Mouse (Mus musculus): ENCODE data around the gene Angel2. TPM values are rescaled to one million over a fixed set of nuclear protein-coding genes. Genes with fewer than 3 reads are reported as not detected.

The Angel2 gene
- polyA plus RNA-seq, 1 experiment: 14.2 TPM

DNA sequence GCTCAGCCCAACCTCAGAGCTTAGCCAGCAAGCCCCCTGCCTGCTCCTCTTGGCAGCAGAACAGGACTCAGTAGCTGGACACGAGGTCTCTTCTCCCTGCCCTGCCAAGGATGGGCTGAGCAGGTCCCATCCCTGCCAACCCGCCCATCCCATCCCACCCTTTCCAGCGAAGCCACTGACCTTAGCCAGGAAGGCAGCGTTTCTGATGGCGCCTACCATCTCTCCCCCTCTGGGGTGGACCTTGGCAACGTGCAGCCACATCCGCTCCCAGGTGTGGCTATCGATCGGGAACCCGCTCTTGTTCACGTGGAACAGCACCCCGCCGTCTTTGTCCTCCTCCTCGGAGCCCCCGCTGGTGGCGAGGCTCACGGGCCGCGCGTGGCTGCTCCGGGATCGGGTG is 53.1 kb downstream of the Angel2 start:
- no peak for TF ChIP-seq MYOD1 (IDR thresholded peaks at IDR 0.05; ENCODE audit: control insufficient read depth, insufficient read length, low read depth)
- no peak for TF ChIP-seq USF1 (IDR thresholded peaks at IDR 0.05; ENCODE audit: low read depth)
- no peak for TF ChIP-seq CTCF (IDR thresholded peaks at IDR 0.05; ENCODE audit: control insufficient read depth, insufficient read depth, insufficient read length)
- TF ChIP-seq FOSL1 (IDR thresholded peaks at IDR 0.05; ENCODE audit: insufficient read depth, low read length, poor library complexity, severe bottlenecking): no peak
- TF ChIP-seq CEBPB (IDR thresholded peaks at IDR 0.05; ENCODE audit: low read depth): no peak
- no peak for TF ChIP-seq MYOG (IDR thresholded peaks at IDR 0.05; ENCODE audit: control insufficient read depth, extremely low read depth, insufficient read length)
- TF ChIP-seq MAX (IDR thresholded peaks at IDR 0.05): no peak
- no peaks in the 10 kb centered on the region for H3K27me3 ChIP-seq (ENCODE audit: control insufficient read depth, insufficient read depth, insufficient read length)

DNA sequence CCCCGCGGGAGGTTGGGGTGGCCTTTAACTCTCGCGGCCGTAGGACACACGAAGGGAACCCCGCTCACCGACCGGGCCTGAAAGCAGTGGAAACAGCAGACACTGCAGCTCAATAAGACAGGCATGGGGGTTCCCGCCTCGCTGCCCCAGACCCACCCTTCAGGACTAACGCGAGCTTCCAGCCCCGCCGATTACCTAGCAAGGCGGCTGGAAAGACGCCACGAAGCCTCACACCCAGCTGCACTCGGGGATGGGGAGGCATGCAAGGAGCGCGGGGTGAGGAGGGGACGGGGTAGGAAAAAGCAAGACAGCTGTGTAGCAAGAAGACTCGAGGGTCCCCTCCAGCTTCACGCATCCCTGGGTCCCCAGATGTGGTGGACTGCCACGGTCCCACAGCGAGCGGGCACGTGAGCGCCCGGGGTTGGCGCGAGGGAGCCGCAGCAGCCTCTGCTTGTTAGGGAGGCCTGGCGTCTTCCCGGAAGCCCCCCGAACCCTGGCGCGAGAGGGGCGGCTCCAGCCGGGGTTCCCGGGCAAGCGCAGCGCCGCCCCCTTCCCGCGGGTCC is 53.7 kb downstream of the Angel2 start:
- Histone ChIP-seq H3K27me3 (ENCODE audit: control insufficient read depth, insufficient read depth, insufficient read length) (no peaks in the 10 kb centered on the region), H3K36me3 (ENCODE audit: control insufficient read depth, insufficient read depth) (peaks cover 8% of the 10 kb centered on the region), H3K79me2 (ENCODE audit: control insufficient read depth, insufficient read depth) (peaks cover 50% of the 10 kb centered on the region), H3K79me3 (ENCODE audit: low read depth) (peaks cover 9% of the 10 kb centered on the region), H3K4me3 (ENCODE audit: insufficient read depth, poor library complexity, severe bottlenecking) (peak overlapping the region; percentile 63), H3ac (ENCODE audit: control insufficient read depth, insufficient read length, low read depth) (peak overlapping the region; percentile 95)
- TF ChIP-seq MYOD1 (IDR thresholded peaks at IDR 0.05; ENCODE audit: control insufficient read depth, insufficient read length, low read depth): no peak
- TF ChIP-seq CEBPB (IDR thresholded peaks at IDR 0.05; ENCODE audit: low read depth): no peak
- TF ChIP-seq CTCF (IDR thresholded peaks at IDR 0.05; ENCODE audit: control insufficient read depth, insufficient read depth, insufficient read length): no peak
- no peak for TF ChIP-seq MAX (IDR thresholded peaks at IDR 0.05)
- no peak for TF ChIP-seq FOSL1 (IDR thresholded peaks at IDR 0.05; ENCODE audit: insufficient read depth, low read length, poor library complexity, severe bottlenecking)
- TF ChIP-seq MYOG (IDR thresholded peaks at IDR 0.05; ENCODE audit: control insufficient read depth, extremely low read depth, insufficient read length): no peak
- no peak for TF ChIP-seq USF1 (IDR thresholded peaks at IDR 0.05; ENCODE audit: low read depth)

More for the DNA sequence above, 53.1 kb downstream of the Angel2 start:
- peaks cover 9% of the 10 kb centered on the region for H3K79me3 ChIP-seq (ENCODE audit: low read depth)
- peaks cover 50% of the 10 kb centered on the region for H3K79me2 ChIP-seq (ENCODE audit: control insufficient read depth, insufficient read depth)
- H3K4me3 ChIP-seq (ENCODE audit: insufficient read depth, poor library complexity, severe bottlenecking): peak overlapping the region; percentile 63
- peak overlapping the region; percentile 95 for H3ac ChIP-seq (ENCODE audit: control insufficient read depth, insufficient read length, low read depth)
- H3K36me3 ChIP-seq (ENCODE audit: control insufficient read depth, insufficient read depth): peaks cover 14% of the 10 kb centered on the region

DNA sequence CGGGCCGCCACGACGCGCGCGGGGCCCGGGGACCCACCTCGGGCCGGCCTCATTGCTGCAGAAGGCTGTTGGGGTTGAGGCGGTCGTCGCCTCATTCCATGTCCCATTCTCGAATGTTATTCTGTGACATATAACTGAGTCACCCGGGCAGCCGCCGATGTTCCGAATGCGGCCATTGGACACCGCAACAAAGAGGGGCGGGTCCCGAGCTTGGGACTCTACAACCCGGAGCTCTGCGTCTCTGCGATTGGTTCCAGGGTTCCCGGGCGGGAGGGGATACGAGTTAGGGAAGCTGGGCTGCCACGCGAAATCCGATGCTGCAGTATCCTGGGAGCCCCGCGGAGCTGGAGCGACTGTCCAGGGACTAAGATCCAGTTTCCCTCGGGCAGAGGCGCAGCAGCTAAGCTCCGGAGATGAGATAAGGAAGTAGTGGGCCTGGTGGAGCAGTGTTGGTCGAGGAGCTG is 54.2 kb downstream of the Angel2 start, which contains the start of gene Vash2:
Gene Vash2, minus strand, starts transcription at position 197 of the 464 bp plus-strand sequence.
- peaks cover 5% of the 10 kb centered on the region for H3K36me3 ChIP-seq (ENCODE audit: control insufficient read depth, insufficient read depth)
- H3ac ChIP-seq (ENCODE audit: control insufficient read depth, insufficient read length, low read depth): peak within 1 kb of the TSS; percentile 95
- H3K79me2 ChIP-seq (ENCODE audit: control insufficient read depth, insufficient read depth): peaks cover 45% of the 10 kb centered on the region
- H3K4me3 ChIP-seq (ENCODE audit: insufficient read depth, poor library complexity, severe bottlenecking): peak within 1 kb of the TSS; percentile 63
- H3K79me3 ChIP-seq (ENCODE audit: low read depth): peaks cover 9% of the 10 kb centered on the region
- no peaks in the 10 kb centered on the region for H3K27me3 ChIP-seq (ENCODE audit: control insufficient read depth, insufficient read depth, insufficient read length)
- TF ChIP-seq CTCF (IDR thresholded peaks at IDR 0.05; ENCODE audit: control insufficient read depth, insufficient read depth, insufficient read length): no peak
- TF ChIP-seq MAX (IDR thresholded peaks at IDR 0.05): peak; percentile 50
- TF ChIP-seq FOSL1 (IDR thresholded peaks at IDR 0.05; ENCODE audit: insufficient read depth, low read length, poor library complexity, severe bottlenecking): peak; percentile 20

DNA sequence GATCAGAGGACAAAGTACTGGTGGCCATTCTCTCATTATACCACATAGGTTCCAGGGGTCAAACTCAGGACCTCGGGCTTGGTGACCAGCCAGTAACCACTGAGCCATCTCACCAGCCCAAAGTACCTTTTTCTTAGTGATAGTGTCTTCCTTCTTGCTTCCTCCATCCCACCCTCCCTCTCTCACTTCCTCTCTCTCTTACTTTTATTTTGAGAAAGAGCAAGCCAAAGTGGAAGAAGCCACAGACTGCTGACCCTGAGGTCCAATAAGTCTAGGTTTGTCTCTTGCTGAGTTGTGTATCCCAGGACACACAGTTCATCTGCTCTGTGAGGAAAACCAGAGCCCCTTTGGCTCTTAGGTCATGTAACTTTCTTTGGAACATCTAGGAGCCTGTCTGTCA is 55.6 kb downstream of the Angel2 start:
- H3K4me3 ChIP-seq (ENCODE audit: insufficient read depth, poor library complexity, severe bottlenecking): no peak overlapping the region
- no peak overlapping the region for H3ac ChIP-seq (ENCODE audit: control insufficient read depth, insufficient read length, low read depth)
- H3K27me3 ChIP-seq (ENCODE audit: control insufficient read depth, insufficient read depth, insufficient read length): no peaks in the 10 kb centered on the region
- TF ChIP-seq MYOD1 (IDR thresholded peaks at IDR 0.05; ENCODE audit: control insufficient read depth, insufficient read length, low read depth): no peak
- TF ChIP-seq MYOG (IDR thresholded peaks at IDR 0.05; ENCODE audit: control insufficient read depth, extremely low read depth, insufficient read length): no peak
- no peak for TF ChIP-seq USF1 (IDR thresholded peaks at IDR 0.05; ENCODE audit: low read depth)
- TF ChIP-seq CEBPB (IDR thresholded peaks at IDR 0.05; ENCODE audit: low read depth): no peak
- no peak for TF ChIP-seq CTCF (IDR thresholded peaks at IDR 0.05; ENCODE audit: control insufficient read depth, insufficient read depth, insufficient read length)
- TF ChIP-seq FOSL1 (IDR thresholded peaks at IDR 0.05; ENCODE audit: insufficient read depth, low read length, poor library complexity, severe bottlenecking): no peak
- TF ChIP-seq MAX (IDR thresholded peaks at IDR 0.05): no peak
- H3K79me2 ChIP-seq (ENCODE audit: control insufficient read depth, insufficient read depth): peaks cover 32% of the 10 kb centered on the region
- H3K36me3 ChIP-seq (ENCODE audit: control insufficient read depth, insufficient read depth): no peaks in the 10 kb centered on the region
- peaks cover 9% of the 10 kb centered on the region for H3K79me3 ChIP-seq (ENCODE audit: low read depth)

DNA sequence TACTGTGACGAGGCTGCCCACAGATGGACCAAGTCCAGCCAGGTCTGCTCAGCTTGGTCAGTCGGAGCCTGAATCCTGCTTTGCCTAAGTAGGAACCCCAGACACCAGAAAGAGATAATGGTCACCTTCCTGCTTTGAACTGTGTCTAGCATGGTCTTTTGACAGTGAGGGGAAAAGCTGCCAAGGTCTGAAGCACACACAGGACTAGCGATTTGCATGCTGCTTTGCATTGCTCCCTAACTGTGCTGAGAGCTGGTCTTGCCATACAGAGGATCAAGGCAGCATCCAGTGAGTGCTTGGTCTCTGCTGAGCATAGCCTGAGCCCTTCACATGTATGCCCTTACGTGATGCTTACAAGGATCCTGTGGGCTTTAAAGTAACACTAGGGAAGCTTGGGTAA is 56.5 kb downstream of the Angel2 start:
- H3K36me3 ChIP-seq (ENCODE audit: control insufficient read depth, insufficient read depth): no peaks in the 10 kb centered on the region
- no peak overlapping the region for H3K4me3 ChIP-seq (ENCODE audit: insufficient read depth, poor library complexity, severe bottlenecking)
- no peak overlapping the region for H3ac ChIP-seq (ENCODE audit: control insufficient read depth, insufficient read length, low read depth)
- peaks cover 24% of the 10 kb centered on the region for H3K79me2 ChIP-seq (ENCODE audit: control insufficient read depth, insufficient read depth)
- no peak for TF ChIP-seq FOSL1 (IDR thresholded peaks at IDR 0.05; ENCODE audit: insufficient read depth, low read length, poor library complexity, severe bottlenecking)
- no peak for TF ChIP-seq CEBPB (IDR thresholded peaks at IDR 0.05; ENCODE audit: low read depth)
- no peak for TF ChIP-seq MYOD1 (IDR thresholded peaks at IDR 0.05; ENCODE audit: control insufficient read depth, insufficient read length, low read depth)
- no peaks in the 10 kb centered on the region for H3K27me3 ChIP-seq (ENCODE audit: control insufficient read depth, insufficient read depth, insufficient read length)
- peaks cover 5% of the 10 kb centered on the region for H3K79me3 ChIP-seq (ENCODE audit: low read depth)
